11 mouse cellular contexts compared by ENCODE assay signal in genomic region chr11:83632744-83633143, GRCm38 (mm10). TPM values are rescaled to one million over a fixed set of nuclear protein-coding genes. Genes with fewer than 3 reads are reported as not detected.
A peak's percentile ranks its signal among the peaks of the same experiment; 100 is the strongest.
DNase-seq lines count a peak whose midpoint lies in the region; ATAC-seq and TF ChIP-seq lines count a peak whose summit lies in the region.
"Had no signal": no experiment of that assay in that cellular context is flagged by ENCODE, and none has a peak within 500 bp of the region (broad histone marks: within the 10 kb centered on the region; RNA-seq: fewer than 3 reads in every experiment).

No protein-coding gene starts in this region.

- no peak for DNase-seq in heart, postnatal 0 days (ENCODE audit: low spot score)
- no peak for DNase-seq in heart, postnatal 36 days
- DNase-seq in lung, adult 2 months = no peak
- DNase-seq in lung, postnatal 14 days = no peak
- peak; percentile 82 for DNase-seq in NIH3T3 (ENCODE audit: low read depth)
- no peak for DNase-seq in gastrocnemius, postnatal 36 days
- DNase-seq: cerebellum, adult 11-12 months had no signal

- H3K4me1 ChIP-seq in heart, postnatal 0 days (ENCODE audit: control insufficient read depth, insufficient read depth) = peaks cover 12% of the 10 kb centered on the region; the same call in 1 of the 2 replicates
- no peaks in the 10 kb centered on the region for H3K4me1 ChIP-seq in lung, adult 2 months (ENCODE audit: control insufficient read depth, insufficient read depth, low read length)
- H3K4me1 ChIP-seq in small intestine, adult 2 months (ENCODE audit: control insufficient read depth, insufficient read depth, insufficient read length, low read length) = peaks cover 4% of the 10 kb centered on the region; the same call in 1 of the 2 replicates
- H3K4me1 ChIP-seq: limb, embryonic 15.5 days had no signal

- H3K9me3 ChIP-seq in heart, postnatal 0 days (replicated peaks; ENCODE audit: control insufficient read depth, low read length) = no peaks in the 10 kb centered on the region
- H3K9me3 ChIP-seq: limb, embryonic 15.5 days had no signal

- TF ChIP-seq CTCF in heart, postnatal 0 days (IDR thresholded peaks at IDR 0.05; ENCODE audit: low read depth) = peak; percentile 57
- TF ChIP-seq CTCF in lung, adult 2 months (IDR thresholded peaks at IDR 0.05; ENCODE audit: insufficient read depth, low read length) = peak; percentile 52
- peak; percentile 52; the same call in 1 of the 2 replicates for TF ChIP-seq CTCF in small intestine, adult 2 months (IDR thresholded peaks at IDR 0.05; ENCODE audit: extremely low read depth, insufficient read length, insufficient replicate concordance, low read depth, low read length)

- H3K9ac ChIP-seq in heart, postnatal 0 days (replicated peaks; ENCODE audit: low read depth, low read length) = no peak overlapping the region
- H3K9ac ChIP-seq: limb, embryonic 15.5 days had no signal

- TF ChIP-seq EP300 in heart, postnatal 0 days (IDR thresholded peaks at IDR 0.05; ENCODE audit: low read depth) = no peak

- TF ChIP-seq POLR2A in lung, adult 2 months (IDR thresholded peaks at IDR 0.05; ENCODE audit: borderline replicate concordance, extremely low read depth, low read depth, low read length) = no peak
- TF ChIP-seq POLR2A in small intestine, adult 2 months (IDR thresholded peaks at IDR 0.05; ENCODE audit: low read depth, low read length) = no peak

- no peak for ATAC-seq in heart, postnatal 0 days (ENCODE audit: insufficient read depth, low read depth)
- ATAC-seq: midbrain, embryonic 16.5 days had no signal

- no peak overlapping the region for H3K27ac ChIP-seq in heart, postnatal 0 days (ENCODE audit: low read depth)
- H3K27ac ChIP-seq in small intestine, adult 2 months (ENCODE audit: insufficient read depth, low read depth, low read length) = no peak overlapping the region
- H3K27ac ChIP-seq: limb, embryonic 15.5 days had no signal

- H3K36me3 ChIP-seq in heart, postnatal 0 days (replicated peaks; ENCODE audit: control insufficient read depth, insufficient read depth, low read length) = no peaks in the 10 kb centered on the region
- H3K36me3 ChIP-seq in small intestine, adult 2 months (ENCODE audit: control insufficient read depth, insufficient read depth, low read length) = no peaks in the 10 kb centered on the region
- H3K36me3 ChIP-seq: limb, embryonic 15.5 days had no signal

- no peak overlapping the region for H3K4me2 ChIP-seq in heart, postnatal 0 days (ENCODE audit: low read depth, low read length)
- H3K4me2 ChIP-seq: heart, embryonic 11.5 days; limb, embryonic 15.5 days had no signal

- no peaks in the 10 kb centered on the region for H3K27me3 ChIP-seq in heart, postnatal 0 days (ENCODE audit: control insufficient read depth, insufficient read depth, low read length)
- no peaks in the 10 kb centered on the region for H3K27me3 ChIP-seq in small intestine, adult 2 months (ENCODE audit: control insufficient read depth, insufficient read depth, low read length)
- H3K27me3 ChIP-seq: limb, embryonic 15.5 days had no signal

- no peak overlapping the region for H3K4me3 ChIP-seq in heart, postnatal 0 days (ENCODE audit: low read depth, low read length)
- no peak overlapping the region for H3K4me3 ChIP-seq in lung, adult 2 months (replicated peaks; ENCODE audit: extremely low read depth, low read depth, low read length)
- H3K4me3 ChIP-seq in small intestine, adult 2 months (ENCODE audit: low read depth, low read length) = no peak overlapping the region
- H3K4me3 ChIP-seq: limb, embryonic 15.5 days had no signal

- intact Hi-C loops in heart, postnatal 36 days (cut with DNase I) = loop anchor here (2.0 to 5.0 kb wide), 2 partner anchors 76 to 190 kb away; no protein-coding TSS in a partner anchor
- intact Hi-C loops in gastrocnemius, postnatal 36 days (cut with DNase I) = no loop called here

- WGBS in heart, postnatal 0 days = 55% methylated on average over 4 of the region's 4 CpGs
- WGBS in lung, adult 2 months = 53% methylated on average over 4 of the region's 4 CpGs
- WGBS in small intestine, adult 2 months = 50% methylated on average over 4 of the region's 4 CpGs

RNA-seq across cellular contexts. Expression of gene Rpl9-ps1, which starts 12.7 kb away (rescaled TPM):
- total RNA-seq in heart, postnatal 0 days (2014; rRNA removed; ENCODE audit: low replicate concordance) = not detected in 2 replicates
- not detected in 2 replicates for polyA plus RNA-seq in heart, postnatal 0 days (2015; fragmentation: Nextera tagmentation; extraction: Ambion mirVana)
- not detected for total RNA-seq in heart, postnatal 36 days (2021)
- polyA plus RNA-seq in lung, adult 2 months (2012; rRNA removed) = not detected in 2 replicates
- polyA plus RNA-seq in small intestine, adult 2 months (2012; rRNA removed) = not detected in 2 replicates
- total RNA-seq in gastrocnemius, postnatal 36 days (2021) = not detected
- polyA plus RNA-seq: heart, embryonic 11.5 days; limb, embryonic 15.5 days; midbrain, embryonic 16.5 days had no signal

RNA-seq across cellular contexts. Expression of gene Ccl3, which starts 16.4 kb away (rescaled TPM):
- total RNA-seq in heart, postnatal 0 days (2014; rRNA removed; ENCODE audit: low replicate concordance) = 0.73 TPM in 1 of 2 replicates, not detected in the other
- 0.31 and 0.52 TPM in 2 replicates for polyA plus RNA-seq in heart, postnatal 0 days (2015; fragmentation: Nextera tagmentation; extraction: Ambion mirVana)
- total RNA-seq in heart, postnatal 36 days (2021) = not detected
- polyA plus RNA-seq in lung, adult 2 months (2012; rRNA removed) = 4.3 and 5.7 TPM in 2 replicates
- 3.6 and 5.0 TPM in 2 replicates for polyA plus RNA-seq in small intestine, adult 2 months (2012; rRNA removed)
- not detected for total RNA-seq in gastrocnemius, postnatal 36 days (2021)

RNA-seq across cellular contexts. Expression of gene Ccl4, which starts 29.6 kb away (rescaled TPM):
- total RNA-seq in heart, postnatal 0 days (2014; rRNA removed; ENCODE audit: low replicate concordance) = not detected in 2 replicates
- 0.98 and 1.7 TPM in 2 replicates for polyA plus RNA-seq in heart, postnatal 0 days (2015; fragmentation: Nextera tagmentation; extraction: Ambion mirVana)
- total RNA-seq in heart, postnatal 36 days (2021) = not detected
- polyA plus RNA-seq in lung, adult 2 months (2012; rRNA removed) = 2.6 and 3.2 TPM in 2 replicates
- polyA plus RNA-seq in small intestine, adult 2 months (2012; rRNA removed) = 2.6 and 10.0 TPM in 2 replicates
- total RNA-seq in gastrocnemius, postnatal 36 days (2021) = not detected

RNA-seq across cellular contexts. Expression of gene Ccl6, which starts 39.9 kb away (rescaled TPM):
- 2.2 TPM in 1 of 2 replicates, not detected in the other for total RNA-seq in heart, postnatal 0 days (2014; rRNA removed; ENCODE audit: low replicate concordance)
- 5.1 and 5.5 TPM in 2 replicates for polyA plus RNA-seq in heart, postnatal 0 days (2015; fragmentation: Nextera tagmentation; extraction: Ambion mirVana)
- total RNA-seq in heart, postnatal 36 days (2021) = 10 to 100 TPM; 11.3 to 24.4 TPM
- polyA plus RNA-seq in lung, adult 2 months (2012; rRNA removed) = 64.7 and 98.8 TPM in 2 replicates
- 11.0 and 32.1 TPM in 2 replicates for polyA plus RNA-seq in small intestine, adult 2 months (2012; rRNA removed)
- total RNA-seq in gastrocnemius, postnatal 36 days (2021) = 1 to 10 TPM; 4.2 to 9.4 TPM

RNA-seq across cellular contexts. Expression of gene Ccl9, which starts 54.3 kb away (rescaled TPM):
- 3.5 and 8.6 TPM in 2 replicates for total RNA-seq in heart, postnatal 0 days (2014; rRNA removed; ENCODE audit: low replicate concordance)
- 2.2 and 3.6 TPM in 2 replicates for polyA plus RNA-seq in heart, postnatal 0 days (2015; fragmentation: Nextera tagmentation; extraction: Ambion mirVana)
- total RNA-seq in heart, postnatal 36 days (2021) = 10 to 100 TPM in 1 of 2 experiments, 1 to 10 TPM in 1; 6.4 to 16.6 TPM
- 3.6 and 8.0 TPM in 2 replicates for polyA plus RNA-seq in lung, adult 2 months (2012; rRNA removed)
- polyA plus RNA-seq in small intestine, adult 2 months (2012; rRNA removed) = 1.2 and 3.7 TPM in 2 replicates
- 1 to 10 TPM; 3.0 to 3.4 TPM for total RNA-seq in gastrocnemius, postnatal 36 days (2021)
